Mouse (Mus musculus) thymus, postnatal 10 days (tissue): Measurements from ENCODE around the gene Trpv3.

Experiments
- DNase-seq, 2 experiments: peaks; one replicate each; pipeline ENCODE4 v3.0.0; 2021; ENCODE audit warnings: low spot score in 2 of 2

Gene Trpv3

DNA sequence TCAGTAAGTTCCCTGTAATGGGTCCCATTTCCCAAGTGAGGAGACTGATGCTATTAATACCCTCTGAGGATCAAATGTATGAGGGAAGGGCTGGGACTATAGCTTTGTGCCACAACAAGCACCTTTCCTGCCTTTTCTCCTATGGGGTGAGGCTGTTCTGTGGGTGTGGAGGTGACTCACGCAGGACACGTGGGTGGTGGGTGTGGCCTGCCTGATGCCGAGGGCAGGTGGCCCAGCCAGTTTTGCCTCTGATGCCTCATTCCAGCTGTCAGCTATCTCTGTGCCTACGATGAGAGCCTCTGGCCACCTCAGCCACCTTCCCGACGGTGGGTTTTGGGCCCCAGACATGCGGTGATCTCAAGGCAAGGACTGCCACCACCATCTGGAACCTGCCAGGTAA, at the start of gene Trpv3:
Gene Trpv3, plus strand, starts transcription at position 122 of the 400 bp plus-strand sequence.
- no peak for DNase-seq

DNA sequence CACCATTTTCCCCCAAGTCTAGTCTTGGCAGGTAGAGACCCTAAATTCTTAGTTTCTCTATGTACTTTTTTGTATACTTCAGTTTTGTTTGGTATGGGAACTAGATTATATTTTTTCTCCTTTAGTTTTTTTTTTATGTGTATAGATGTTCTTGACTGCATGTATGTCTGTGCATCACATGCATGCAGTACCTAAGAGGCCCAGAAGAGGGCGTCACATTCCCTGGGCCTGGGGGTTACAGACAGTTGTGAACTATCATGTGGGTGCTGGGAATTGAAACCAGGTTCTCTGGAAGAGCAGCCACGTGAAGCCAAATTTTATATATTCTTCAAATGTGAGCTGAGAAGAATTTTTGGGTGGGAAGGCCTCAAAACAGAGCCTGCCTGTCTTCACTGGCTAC, 47.5 kb upstream of the Trpv3 start:
- DNase-seq: no peak

DNA sequence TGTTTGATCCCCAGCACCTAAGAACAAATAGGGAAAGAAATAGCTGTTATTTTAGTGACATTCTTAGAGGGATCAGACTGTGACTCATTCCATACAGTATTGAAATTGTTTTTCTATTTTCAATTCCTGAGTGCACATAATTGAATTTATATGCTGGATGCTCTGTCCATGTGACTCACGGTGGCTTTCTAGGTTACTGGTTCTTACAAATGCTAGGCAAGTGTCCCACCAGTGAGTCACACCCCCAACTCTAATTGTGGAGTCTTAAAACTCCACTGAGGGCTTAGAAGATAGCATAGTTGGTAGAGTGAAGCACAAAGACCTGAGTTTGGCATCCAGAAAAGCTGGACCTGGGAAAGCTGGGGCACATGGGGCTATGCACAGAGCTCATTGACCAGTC, 46.5 kb upstream of the Trpv3 start:
- no peak for DNase-seq

DNA sequence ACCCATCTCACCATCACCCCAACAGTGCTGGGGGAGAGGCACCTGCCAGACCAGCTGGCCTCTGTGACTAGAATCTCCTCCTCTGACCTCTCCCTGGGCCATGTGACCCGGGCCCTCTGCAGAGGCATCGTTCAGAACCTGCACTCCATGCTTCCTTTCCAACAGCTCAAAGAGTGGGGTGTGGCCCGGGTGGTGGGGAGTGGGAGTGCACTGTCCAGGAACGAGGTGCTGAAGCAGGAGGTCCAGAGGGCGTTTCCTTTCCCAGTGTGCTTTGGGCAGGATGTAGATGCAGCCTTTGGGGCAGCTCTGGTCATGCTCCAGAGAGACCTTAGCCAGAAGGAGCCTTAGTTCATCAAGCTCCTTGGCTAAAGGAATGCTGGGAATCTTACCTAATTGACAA, 44.3 kb upstream of the Trpv3 start:
- no peak for DNase-seq

DNA sequence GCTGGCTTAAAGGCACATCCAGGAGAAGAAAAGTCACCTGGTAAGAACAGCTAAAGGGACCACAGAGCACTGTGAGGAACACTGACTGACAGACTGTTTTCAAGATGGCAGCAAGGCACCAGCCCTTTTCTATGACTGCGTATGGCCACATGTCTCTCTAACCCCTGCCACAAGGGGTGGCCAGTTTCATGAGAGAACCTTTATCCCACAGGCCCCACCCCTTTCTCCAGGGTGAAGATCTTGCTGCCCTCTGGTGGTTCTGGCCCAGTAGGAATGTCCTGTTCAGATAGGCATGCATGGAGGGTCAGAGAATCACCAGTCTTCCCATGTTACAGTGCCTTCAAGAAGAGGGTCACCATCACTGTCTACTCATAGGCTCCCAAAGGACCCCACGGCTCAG, 43.2 kb upstream of the Trpv3 start:
- no peak for DNase-seq

DNA sequence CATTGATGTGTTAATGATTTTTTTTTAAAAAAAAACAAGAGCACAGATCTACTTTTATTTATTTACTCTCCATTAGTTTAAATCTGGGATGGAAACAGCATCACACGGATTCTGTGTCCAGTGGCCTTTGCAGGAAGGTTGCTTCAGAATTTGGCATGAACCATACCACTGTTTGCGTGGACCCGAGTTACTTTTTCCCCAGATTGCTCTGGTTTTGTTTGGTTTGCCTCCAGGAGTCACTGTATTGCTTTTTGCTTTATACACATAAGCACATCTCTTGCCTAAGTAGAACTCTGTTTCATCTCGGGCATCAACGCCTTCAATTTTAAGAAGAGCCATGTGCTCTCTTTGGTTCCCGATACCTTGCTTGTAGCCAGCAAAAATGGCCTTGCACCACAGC, 41.3 kb upstream of the Trpv3 start:
- no peak for DNase-seq

DNA sequence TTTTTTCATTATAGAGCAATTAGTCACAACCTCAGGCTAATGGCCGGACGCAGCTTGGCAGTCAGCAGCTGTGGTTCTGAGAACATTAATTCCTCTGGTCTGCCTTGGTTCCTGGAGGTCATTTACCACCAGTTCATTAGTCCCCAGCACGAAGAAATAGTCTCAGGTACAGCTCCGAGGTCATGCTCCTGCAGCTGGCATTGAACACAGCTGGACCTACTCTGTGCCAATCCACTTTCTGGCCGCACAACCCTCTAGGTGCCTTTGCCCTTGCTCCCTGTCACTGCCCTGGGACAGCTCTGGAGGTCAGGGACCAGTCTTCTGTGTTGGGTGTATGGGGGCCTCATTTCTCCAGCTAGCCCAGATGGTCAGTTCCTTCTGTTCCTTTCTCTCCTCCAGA, 38.3 kb upstream of the Trpv3 start:
- DNase-seq: no peak

DNA sequence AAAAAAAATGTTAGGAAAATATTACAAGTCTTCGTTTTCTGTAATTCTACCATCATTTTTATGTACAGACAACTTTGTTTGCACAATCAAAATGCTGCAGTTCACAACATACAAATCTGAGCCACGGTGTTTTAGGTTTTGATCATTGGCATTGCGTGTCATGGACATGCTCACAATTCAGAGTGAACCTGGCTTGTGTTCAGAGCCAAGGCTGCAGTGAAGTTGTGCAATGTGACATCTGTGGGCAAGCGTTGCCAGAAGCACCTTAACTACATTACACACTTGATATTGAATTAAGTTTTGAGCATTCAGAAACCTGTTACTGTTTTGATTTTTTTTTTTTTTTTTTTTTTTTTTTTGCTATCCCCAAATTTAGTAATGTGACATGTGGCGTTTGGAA, 37.1 kb upstream of the Trpv3 start:
- DNase-seq: no peak

DNA sequence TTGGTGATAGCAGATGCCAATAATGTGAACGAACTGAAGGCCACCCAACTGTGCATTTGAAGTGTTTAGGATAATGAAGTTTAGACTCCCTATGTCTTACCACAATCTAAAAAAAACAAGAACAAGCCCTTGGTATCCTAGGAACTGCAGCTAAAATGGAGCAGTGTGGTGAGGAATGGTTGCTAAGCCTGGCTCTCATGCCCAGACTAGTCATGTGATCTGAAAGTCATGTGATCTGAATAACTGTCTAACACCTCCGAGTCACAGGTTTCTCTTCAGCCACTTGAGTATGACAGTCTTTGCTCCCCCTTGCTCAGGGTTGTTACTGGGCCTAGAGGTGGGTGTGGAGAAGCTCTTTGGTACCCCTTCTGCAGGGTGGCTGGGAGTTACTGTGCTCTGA, 34.7 kb upstream of the Trpv3 start:
- DNase-seq: no peak

DNA sequence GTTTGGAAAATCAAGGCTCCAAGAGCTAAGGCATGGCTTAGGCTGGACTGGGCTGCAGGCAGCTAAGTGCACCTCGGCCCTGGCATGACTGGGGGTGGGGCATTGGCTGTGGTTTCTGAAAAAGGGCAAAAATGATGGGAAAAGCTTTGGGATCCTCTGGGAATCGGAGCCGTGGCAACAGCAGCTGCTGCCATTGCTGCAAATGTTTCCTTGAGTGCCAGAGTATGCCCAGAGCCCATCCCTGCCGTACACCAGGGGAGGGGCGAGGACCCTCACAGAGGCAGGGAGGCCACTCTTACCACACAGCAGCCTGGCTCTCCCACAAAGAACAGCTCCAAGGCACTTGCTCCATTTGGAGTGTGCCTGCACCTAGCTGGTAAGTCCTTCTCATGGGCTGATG, 33.2 kb upstream of the Trpv3 start, which contains the start of gene Trpv1:
Gene Trpv1, plus strand, starts transcription at position 301 of the 400 bp plus-strand sequence.
- DNase-seq: no peak

DNA sequence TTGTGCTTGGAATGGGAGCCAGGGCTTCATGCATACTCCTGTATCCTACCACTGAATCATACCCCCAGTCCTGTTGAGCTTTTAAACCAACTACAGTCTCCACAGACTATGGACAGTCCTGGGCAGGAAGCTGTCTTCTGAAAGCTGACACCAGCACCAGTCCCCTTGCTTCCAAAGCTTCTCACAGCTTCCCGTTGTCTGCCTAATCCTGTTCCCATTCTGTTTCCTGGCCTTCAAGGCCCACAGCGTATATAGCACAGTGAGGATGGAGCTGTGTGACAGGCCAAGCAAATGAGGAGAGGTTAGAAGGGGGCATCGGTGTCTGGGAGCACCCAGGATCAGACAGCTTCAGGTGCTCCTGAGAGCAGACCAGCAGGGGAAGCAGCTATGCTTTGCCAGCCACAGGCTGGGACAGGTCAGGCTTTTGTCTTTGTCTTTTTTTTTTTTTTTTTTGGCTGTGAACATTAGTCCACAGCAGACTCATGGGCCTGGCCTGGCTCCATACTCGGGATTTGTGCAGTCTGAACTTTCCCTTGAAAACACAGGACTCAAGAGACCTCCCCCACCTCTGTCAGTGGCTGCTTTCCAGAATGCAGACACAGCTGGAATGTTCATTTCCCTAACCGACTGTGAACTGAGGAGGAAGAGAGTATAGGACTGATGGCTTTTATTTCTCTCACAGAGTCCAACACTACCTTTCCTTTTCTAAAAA, 31.0 kb upstream of the Trpv3 start:
- DNase-seq: no peak

DNA sequence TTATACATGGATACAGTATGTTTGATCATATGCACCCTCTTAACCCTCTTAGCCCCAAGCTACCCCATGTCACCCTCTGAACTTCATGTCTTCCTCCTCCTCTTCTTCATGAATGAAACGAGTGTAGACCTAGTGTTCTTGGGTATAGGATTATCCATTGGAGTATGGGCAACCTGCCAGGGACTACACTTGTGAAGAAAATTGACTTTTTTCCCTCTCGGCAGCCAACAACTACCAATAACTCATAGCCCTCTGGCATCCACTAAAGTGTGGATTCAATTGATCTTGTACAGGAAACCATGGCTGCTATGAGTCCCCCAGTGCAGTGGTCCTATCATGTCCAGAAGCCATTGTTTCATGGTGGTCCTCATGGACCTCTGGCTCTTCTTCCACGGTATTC, 30.5 kb upstream of the Trpv3 start:
- no peak for DNase-seq

DNA sequence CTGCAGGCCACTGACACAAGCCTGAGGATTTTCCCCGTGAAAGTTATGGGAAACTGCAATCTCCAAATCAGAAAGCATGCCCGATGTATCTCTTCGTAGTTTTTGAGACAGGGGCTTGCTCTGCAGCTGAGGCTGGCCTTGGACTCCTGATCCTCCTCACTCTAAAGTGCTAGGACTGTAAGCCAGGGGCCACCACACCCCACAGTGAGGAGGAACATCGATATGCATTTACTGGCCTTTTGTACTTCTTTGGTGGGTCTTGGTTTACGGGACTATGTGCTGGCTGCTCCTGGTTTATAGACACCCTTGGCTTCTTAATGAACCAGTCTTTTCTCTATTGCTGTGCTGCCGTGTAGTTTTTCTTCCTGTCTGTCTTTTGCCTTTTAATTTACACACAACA, 25.0 kb upstream of the Trpv3 start:
- DNase-seq: no peak

DNA sequence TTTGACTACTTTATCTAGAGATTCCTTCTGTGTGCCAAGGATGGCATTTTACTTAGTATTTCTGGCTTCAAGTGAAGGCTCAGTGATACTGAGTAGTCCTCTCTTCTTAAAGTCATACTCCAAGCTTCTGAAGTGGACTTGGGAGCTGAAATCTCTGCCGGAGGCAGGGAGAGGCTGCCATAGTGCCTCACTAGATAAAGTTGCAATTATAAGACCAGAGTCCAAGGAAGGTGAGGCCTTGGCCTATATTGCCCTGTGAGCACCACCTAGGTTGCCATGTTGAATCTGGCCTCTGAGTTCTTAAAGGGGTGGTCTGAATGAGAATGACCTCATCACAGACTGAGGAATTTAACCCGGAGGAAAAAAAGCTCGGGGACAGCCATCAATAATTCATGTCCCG, 24.4 kb upstream of the Trpv3 start:
- no peak for DNase-seq

DNA sequence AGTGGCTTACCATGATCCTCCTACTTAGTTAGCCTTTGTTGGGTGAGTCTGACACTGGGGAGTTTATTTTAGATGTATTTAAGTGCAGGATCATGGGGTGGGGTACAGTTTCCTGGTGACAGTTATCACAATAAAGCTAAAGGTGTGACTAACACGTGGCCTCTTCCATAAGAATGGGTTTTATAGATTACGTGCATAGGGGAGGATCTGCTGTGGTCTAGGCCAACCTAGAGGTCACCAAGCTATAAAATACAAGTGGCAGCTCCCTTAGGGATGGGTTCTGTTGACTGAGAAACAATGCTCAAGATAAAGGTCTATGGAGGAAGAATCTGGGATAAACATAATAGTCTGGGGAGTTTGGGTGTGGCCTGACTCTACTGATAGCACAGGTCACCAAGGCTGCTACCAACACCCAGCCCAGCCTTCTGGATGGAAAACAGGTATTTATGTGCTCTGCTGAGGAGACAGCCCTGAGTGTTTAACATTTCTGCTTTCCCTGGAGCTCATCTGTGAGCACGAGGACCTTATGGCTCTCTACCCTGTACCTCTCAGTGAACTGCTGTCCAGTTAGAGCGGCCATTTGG, 9.7 kb upstream of the Trpv3 start:
- no peak for DNase-seq

DNA sequence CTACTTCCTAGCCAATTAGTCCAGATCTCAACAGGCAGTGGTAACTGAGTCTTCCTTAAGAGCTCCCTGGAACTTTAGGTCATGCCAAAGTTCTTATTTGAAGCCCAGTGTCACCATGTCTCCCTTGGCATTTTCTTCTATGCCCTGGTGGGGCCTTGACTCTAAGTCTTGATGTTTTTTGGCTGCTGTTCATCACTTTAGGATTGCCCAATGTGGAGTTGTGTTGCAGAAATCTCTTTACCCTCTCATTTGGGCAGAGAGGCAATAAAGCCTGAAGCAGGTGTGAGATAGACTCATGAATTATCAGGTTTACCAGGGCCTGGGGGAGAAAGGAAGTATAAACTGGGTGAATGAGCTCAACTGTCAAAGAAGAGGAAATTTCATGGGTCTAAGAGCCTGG, 8.5 kb upstream of the Trpv3 start:
- no peak for DNase-seq

DNA sequence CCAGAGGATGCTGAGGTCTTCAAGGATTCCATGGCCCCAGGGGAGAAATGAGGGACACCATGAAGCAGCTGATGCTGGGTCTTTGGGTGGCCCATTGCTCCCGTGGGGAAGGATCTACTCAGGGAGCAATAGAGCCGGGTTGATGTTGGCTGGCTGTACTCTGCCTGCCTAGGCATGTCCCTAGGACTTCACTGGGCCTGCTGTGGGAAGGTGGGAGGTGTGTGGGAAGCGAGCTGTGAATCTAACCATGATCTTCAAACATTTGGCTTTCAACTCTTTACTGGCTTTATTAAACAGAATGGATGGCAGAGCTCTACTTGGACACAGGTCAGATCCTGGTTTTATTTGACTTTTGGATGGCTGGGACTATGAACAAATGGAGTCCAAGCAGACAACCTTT, 6.7 kb upstream of the Trpv3 start:
- DNase-seq: no peak

DNA sequence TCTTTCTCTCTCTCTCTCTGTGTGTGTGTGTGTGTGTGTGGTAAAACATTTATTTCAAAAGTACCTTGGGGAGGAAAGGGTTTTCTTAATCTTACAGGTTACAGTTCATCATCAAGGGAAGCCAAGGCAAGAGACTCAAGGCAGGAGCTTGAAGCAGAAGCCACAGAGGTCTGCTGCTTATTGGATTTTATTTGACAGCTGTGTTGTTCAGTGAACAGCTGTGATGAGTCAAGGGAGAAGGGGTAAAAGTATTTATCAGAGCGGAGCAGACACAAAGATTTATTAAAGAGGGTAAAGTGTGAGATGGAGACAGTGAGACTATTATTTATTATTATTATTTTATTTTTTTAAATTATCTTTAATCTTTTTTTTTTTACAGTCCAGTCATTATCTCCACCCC, 5.8 kb upstream of the Trpv3 start:
- DNase-seq: no peak

DNA sequence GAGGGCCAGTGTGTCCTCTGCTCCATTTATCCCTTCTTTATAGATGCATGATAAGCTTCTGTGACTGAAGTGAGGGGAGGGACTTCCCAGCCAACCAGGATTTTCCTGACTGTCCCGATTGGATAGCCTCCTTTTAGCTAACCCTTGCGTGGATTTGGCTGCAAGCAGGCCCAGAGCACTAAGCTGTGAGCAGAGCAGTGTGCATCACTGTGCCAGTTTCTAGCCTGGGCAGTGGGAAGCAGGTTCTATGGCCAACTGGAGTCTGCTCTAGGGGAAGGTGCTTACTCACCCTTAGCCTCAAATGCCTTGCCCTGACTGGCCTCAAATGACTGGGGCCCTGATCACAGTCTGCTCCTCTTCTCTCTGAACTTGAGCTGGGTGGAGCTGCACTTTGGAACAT, 7.6 kb downstream of the Trpv3 start:
- no peak for DNase-seq

DNA sequence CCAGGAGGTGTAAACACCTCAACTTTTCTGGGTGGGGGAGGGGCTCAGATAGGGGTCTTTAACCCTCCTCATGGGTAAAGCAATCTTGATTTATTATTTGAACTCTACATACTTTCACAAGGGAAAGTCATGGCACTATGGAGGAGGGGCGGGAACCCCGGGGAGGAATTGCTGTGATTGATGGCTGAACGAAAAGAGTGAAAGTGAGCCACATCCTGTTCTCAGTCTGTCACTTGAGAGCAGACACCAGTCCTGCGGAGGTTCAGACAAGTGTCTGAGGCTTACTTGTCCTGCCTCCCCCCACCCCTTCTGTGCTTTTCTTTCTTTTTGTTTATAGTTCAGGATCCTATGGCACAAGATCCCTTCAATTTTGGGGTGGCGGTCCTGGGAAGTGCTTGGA, 13.5 kb downstream of the Trpv3 start:
- DNase-seq: no peak

DNA sequence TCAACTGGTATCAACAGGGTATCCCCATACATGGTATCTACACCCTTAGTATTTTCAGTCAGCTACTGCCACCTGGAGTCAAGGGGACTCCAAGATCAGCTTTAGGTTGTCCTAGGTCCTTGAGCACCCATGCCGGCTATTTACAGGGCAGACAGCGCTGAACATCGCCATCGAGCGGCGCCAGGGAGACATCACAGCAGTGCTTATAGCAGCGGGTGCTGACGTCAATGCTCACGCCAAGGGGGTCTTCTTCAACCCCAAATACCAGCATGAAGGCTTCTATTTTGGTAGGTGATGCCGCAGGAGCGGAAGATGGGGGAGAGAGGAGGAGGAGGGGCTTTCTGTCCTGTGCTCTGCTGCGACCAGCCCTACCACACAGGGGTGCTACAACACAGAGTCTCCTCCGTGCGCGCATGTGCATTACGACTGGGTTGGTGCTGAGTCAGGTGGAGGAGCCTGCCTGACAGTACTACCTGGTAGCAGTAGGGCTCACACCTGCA, 14.4 kb downstream of the Trpv3 start:
- DNase-seq: peak; percentile 12 to 32

DNA sequence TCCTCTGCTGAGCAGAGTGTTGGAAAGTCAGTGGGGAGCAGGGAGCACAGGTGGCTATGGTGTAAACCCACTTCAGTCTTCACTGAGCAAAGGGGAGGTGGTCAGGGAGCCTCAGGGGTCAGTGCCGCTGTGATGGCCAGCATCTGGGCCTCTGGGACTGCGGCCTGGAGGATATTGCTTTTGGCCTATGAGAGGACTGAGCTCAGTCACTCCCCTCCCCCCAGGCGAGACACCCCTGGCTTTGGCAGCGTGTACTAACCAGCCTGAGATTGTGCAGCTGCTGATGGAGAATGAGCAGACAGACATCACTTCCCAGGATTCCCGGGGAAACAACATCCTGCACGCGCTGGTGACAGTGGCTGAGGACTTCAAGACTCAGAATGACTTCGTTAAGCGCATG, 16.2 kb downstream of the Trpv3 start:
- no peak for DNase-seq

DNA sequence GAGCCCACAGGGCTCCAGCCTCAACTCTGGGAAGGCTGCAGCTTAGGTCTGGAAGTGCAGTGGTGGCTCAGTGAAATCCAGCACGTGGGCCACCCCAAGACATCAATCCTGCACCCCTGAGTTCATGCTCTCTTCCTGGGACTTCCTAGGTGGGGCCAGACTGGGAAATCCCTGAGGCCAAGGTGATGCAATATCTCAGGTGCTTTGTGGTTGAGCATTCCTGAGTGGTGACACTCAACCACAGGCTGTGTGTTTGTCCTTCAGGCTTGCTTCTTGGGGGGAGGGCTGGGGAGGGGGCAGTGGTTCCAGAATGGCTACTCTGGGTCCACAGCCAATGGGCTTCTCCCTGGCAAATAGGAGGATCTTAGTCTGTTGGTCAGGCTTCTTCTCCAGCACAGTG, 16.7 kb downstream of the Trpv3 start:
- no peak for DNase-seq

DNA sequence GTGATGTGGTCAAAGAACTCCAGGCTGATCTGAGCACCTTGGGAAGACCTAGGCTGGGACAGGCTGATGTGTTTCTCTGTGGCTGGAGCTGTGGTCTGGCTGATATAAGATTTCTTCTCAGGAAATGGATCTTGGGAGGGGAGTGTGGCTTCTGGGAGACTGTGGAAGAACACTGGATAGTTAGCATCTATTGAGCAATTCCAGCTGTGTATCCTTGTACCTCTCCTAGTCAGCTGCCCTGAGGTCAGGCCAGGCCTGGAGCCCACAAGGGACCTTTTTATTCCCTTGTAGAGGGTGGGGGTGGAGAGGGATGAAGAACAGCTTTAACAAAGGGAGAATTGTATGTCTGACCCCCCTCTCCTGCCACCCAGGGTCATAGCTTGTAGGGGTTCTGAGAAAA, 17.2 kb downstream of the Trpv3 start:
- no peak for DNase-seq
